Mouse (Mus musculus): ENCODE results near the gene Sprtn.

DNA sequence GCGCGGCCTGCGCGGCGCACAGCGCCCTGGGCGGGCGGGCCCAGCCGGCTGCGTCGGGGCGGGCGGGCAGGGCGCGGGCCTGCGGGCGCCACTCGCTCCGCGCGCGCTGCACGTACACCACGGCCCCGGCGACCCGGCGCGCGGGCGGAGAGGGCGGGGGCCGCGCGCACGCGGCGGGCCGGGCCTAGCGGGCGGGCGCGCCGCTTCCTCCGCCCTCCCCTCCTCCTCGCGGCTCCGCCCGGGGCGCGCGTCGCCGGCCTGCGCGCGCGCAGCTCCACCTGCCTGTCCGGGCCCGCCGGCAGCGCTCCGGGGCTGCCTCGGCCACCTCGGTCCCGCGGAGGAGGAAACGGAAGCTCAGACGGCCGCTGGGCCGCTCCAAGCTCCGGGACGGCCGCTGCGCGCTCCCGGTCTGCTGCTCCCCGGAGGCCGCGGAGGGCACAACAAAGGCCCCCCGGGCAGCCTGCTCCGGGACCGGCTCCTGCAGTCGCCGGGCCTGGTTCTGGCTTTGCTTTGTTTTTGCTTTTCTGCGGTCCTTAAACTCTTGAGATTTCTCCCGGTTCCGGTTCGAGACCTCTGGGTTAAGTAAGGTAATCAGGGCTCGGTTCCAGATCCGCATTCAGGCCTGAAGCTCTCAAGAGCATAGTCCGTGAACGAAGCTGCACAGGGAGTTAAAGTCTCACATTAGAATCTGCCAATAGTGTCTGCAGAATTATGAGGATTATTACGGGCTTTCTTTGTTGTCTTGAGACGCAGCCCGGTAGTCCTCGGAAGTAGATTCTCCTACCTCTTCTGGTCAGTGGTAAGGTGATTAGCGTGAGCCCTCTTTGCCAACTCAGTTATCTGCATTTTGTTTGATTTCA, 51.8 kb downstream of the Sprtn start, which contains the start of gene Egln1:
- TF ChIP-seq MAX (IDR thresholded peaks at IDR 0.05; ENCODE audit: low read length) (no peak), POLR2A (IDR thresholded peaks at IDR 0.05; ENCODE audit: low read depth, low read length) (peak; percentile 89), USF2 (conservative IDR thresholded peaks at IDR 0.05; ENCODE audit: low read depth, low read length) (no peak), EP300 (IDR thresholded peaks at IDR 0.05; ENCODE audit: low read length) (no peak), USF1 (IDR thresholded peaks at IDR 0.05; ENCODE audit: low read depth, low read length) (no peak), ZMIZ1 (IDR thresholded peaks at IDR 0.05; ENCODE audit: low read depth, low read length) (peak; percentile 32; the same call in 1 of the 2 replicates), CTCF (conservative IDR thresholded peaks at IDR 0.05 in 1 of 2, IDR thresholded peaks at IDR 0.05 in 1 of 2; ENCODE audit: low read depth in 2 of 2, low read length in 2 of 2) (no peak), MAFK (IDR thresholded peaks at IDR 0.05; ENCODE audit: insufficient replicate concordance, low read length) (no peak), GABPA (IDR thresholded peaks at IDR 0.05; ENCODE audit: insufficient replicate concordance, low read depth, low read length) (no peak), KAT2A (IDR thresholded peaks at IDR 0.05; ENCODE audit: insufficient replicate concordance, low read length) (no peak), ETS1 (conservative IDR thresholded peaks at IDR 0.05; ENCODE audit: low read depth, low read length) (no peak), ZNF384 (IDR thresholded peaks at IDR 0.05; ENCODE audit: low read depth, low read length) (no peak), TBP (conservative IDR thresholded peaks at IDR 0.05; ENCODE audit: low read depth, low read length) (no peak)
